Mouse (Mus musculus): ENCODE data around the gene Sdk2. TPM values are rescaled to one million over a fixed set of nuclear protein-coding genes. Genes with fewer than 3 reads are reported as not detected.

Gene Sdk2
- polyA plus RNA-seq, 2 experiments from 2014 or later: 0.13 TPM; not detected in 1

DNA sequence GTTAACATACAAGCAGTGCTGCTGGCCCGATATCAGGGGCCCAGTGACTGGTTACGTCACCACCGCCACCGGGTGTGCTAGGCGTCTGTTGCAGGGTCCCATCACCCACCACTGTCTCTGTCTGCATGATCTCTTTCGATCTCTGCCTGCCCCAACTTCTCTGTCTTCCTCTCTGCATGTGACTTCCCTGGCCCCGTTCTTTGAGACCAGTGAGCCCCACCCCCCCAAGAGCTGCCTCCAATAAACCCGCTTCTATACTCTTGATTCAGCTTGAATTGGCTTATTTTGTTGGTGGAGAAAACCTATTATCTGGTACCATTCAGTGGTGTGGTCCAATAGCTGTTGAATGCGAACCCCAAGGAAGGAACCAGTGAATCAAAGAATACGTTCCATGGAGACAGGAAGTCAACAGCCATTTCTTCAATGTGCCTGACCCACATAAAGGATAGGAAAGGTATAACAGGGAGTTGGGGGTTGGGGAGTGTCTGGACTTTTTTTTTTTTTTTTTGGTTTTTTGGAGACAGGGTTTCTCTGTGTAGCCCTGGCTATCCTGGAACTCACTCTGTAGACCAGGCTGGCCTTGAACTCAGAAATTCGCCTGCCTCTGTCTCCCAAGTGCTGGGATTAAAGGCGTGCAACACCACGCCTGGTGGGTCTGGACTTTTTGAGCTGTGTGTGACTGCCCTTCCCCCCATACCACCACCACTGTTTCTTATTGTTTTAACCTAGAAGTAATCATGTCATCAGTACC lies 279.2 kb downstream of the Sdk2 start:
- peak; percentile 63 for ATAC-seq

GRCm38 (mm10) chr11:113787009-113787408 lies 279.8 kb downstream of the Sdk2 start:
- peak; percentile 17 for ATAC-seq

DNA sequence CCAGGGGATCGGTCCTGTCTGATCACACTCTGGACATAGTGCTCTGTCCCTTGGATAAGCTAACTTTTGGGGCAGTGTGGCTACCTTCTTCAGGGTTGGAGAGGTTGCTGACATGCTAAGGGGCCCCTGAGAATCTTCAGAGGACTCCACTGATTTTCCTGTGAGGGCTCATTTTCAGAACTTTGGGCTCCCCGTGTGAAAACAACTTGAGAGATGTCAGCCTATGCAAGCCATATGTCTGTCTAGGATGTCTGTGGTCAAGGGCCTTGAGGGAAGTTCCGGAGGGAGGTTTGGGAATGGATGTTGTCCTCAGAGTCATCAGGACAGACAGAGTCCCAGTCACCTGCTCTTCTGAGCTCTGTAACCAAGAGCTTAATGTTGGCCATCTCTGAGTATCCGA lies 280.5 kb downstream of the Sdk2 start:
- no peak for ATAC-seq

- ATAC-seq: no peak
These were observed 281.3 kb downstream of the Sdk2 start for GRCm38 (mm10) chr11:113785406-113786171.

DNA sequence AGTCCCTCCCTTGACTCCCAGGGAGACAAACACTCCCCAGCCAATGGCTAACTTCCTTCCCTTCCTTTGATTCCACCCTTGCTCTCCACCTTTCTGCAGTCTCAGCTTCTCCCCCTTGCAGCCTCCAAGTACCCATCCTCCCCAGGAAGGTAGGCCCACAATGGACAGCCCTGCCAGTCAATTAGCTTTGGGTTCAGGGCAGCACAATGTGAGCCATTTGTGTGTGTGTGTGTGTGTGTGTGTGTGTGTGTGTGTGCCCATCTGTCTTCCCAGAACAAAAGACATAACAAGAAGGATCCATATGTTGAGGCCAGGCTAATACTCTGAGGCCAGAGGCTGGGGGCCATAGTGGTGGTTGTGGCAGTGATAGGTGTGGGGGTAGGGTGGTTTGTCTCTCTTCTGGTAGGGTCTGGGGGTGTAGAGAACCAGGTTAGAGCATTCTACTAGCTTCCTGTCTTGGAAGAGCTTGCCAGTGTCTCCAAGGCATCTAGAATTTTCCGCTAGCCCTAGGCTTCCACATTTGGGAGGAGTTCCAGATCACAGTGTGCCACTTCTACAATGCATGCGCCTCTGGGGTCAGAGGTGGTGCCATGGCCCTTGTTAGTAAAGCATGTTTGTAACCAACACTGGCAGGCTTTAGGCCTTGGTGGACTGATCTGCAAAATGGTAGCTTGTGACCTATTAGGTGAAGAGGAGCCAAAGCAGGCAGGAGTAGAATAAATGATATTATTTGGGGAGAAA lies 282.0 kb downstream of the Sdk2 start:
- ATAC-seq: no peak

- no peak for ATAC-seq
These were observed 284.4 kb downstream of the Sdk2 start for GRCm38 (mm10) chr11:113782496-113782895.

DNA sequence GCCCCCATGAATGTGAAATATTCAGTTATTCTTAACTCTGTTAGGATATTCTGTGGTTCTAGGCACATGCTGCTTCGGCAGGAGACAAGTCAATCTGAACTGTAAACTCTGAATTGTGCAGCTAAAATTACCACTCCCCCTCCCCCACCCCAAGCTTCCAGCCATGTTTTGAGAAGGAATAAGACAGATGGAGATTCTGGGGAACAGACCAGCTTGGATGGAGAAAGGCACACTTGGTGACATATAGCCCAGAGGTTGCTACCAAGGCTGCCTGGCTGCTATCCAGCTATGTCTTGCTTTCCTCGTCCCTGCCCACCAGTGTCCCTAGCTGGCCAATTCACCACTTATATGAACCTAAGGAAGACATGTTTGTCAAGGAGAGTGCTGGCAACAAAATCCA lies 284.8 kb downstream of the Sdk2 start:
- ATAC-seq: no peak

DNA sequence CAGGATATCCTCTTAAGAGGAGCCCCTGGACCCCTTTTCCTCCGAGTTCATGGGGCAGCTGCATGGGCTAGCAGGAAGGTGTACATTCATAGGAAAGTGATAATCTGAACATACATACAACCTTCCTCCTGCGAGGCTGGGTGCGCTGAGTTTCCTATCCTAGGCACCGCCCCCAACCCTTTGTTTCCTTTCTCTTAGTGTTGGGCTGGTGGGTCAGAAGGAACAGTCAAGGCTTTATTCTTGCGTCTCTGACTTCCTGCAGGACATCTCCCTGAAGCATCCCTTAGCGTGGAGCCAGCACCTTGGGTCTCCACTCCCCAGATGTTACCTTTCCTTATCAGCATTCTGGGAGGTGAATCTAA lies 287.2 kb downstream of the Sdk2 start:
- no peak for ATAC-seq

DNA sequence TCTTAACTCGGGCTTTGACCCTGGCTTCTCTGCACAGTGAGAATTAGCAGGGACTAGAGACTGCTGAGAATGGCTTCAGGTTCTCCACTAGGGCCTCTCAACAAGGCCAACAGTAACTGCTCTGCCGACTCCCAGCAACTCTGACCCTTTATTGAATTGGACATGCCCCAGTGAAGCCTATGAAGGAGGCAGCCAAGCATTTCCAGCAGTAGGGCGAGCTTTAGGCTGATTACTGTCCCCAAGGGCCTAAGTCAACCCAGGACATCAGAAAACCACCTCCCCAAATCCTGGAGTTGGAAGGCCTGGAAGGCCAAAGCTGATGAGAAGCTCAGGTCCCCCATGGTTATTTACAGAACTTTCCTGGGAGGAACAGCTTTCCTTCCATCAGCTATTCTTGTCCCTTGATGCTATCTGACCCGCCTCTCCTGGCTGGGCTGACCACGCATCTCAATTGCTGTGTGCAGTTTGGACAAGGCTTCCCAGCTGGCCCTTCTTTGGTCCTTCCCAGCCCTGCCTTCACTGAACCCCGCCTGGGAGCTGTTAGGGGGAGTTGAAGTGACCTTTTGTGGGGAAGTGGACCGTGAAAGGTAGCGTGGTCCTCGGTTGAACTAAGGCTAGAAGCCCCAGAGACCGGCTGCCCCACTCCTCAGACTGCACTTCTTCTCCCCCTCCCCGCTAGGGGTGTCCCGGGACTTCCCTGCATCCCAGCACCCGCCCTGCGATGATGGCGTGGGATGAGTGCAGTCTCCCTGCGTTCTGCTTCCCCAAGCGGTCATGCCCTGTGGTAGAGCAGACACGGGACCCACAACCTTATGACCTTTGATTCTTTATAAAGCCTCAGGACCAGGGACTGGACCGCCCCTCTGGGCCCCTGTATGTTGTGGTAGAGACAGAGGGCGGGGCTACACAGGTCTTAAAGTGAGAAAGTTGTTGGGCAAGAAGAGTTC lies 287.8 kb downstream of the Sdk2 start:
- no peak for ATAC-seq

- no peak for ATAC-seq
These were observed 288.9 kb downstream of the Sdk2 start for GRCm38 (mm10) chr11:113777878-113778464.

- no peak for ATAC-seq
These were observed 289.9 kb downstream of the Sdk2 start for GRCm38 (mm10) chr11:113776851-113777511.

- ATAC-seq: no peak
These were observed 292.1 kb downstream of the Sdk2 start for GRCm38 (mm10) chr11:113774773-113775172.

- ATAC-seq: no peak
These were observed 293.7 kb downstream of the Sdk2 start for GRCm38 (mm10) chr11:113773191-113773590.

DNA sequence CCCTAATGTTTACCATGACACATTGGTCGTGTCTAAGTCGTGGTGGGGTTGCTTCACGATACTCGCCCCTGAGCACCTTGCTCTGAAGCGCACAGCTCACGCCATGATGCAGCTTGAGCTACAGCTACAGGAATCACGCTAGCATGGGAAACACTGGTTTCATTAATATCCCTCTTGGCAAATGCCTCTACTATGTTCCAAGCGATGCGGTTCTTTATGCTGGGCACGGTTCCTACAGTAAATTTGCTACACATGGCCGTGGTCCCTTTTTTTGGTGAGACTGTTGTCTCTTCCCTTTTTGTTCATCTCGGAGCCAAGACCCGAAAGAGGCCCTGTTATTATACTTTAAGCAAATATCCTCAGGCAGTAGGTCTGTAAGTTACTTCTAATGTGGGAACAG lies 295.7 kb downstream of the Sdk2 start:
- ATAC-seq: no peak

DNA sequence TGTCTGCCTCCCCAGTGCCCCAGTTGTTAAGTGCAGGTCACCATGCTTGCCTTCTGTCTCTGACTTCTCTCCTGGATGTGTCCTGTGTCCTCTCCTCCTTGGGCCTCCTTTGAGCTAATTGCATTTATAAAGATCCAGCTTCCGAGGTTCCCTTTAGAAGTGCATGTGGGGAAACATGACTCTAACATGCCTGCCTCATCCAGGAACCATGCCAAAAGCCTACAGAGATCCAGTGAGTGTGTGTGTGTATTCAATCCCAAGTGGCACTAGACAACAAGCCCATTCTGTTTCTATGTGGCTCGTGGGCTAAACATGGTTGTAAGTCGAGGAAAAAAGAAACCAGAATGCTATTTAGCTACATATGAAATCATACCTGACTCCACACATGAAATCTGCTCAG lies 298.5 kb downstream of the Sdk2 start:
- ATAC-seq: no peak

GRCm38 (mm10) chr11:113767285-113767684 lies 299.6 kb downstream of the Sdk2 start:
- ATAC-seq: no peak

DNA sequence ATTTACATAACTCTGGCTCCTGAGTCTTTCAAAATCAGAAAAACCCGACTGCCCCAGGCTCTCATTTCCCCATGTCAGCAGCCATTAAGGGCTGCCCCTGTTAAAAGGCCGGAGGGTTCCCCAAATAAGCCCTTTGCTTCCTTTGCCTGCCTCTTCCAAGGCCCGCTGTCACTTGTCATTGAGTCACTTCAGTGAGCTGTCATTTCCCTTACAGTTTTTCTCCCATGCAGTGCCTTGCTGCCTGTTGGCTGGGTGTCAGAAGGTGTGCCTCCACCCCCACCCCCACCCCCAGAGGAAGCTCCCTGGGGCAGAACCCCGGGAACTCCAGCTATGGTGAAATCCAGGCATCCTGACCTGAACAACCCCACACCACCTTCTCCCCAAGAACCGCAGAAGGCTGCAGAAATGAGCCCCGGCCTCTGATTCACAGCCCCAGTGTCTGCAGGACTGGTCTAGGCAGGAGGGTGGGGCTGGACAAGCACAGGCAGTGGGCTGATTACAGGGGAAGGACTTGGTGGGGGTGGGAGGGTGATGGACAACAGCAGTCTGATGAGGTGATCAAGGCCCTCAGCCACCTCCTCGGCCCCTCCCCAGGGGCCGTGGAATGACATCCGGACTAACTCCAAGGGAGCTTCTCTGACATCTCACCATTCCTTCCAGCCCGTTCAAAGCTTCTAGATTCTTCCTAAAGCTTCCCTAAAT lies 300.4 kb downstream of the Sdk2 start:
- ATAC-seq: no peak

DNA sequence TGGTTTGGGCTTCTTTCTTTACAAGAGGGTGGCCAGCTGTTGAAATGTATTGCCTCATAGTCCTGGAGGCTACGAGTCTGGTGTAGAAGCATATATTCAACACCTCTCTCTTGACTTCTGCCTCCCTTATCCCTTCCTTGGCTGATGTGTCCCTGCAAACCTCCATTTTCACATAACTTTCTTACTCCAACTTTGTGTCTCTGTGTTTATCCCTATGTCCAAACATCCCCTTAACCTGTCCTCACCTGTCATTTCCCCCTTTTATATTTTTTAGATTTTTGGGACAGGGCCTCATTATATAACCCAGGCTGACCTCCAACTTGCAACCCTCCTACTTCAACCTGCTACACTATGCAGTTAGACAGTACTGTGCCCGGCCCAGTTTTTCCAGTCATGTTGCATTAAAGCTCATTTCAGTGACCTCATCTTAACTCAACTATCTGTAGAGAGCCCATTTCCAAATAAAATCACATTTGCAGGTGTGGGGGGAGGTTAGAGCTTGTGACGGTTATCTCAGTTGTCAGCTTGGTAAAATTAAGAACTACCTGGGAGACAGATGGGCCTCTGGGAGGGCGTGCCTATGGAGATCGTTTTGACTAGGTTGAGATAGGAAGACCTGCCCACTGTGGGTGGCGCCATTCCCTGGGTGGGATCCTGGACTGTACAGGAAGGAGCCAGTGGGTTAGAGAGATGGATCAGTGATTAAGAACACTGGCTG lies 302.6 kb downstream of the Sdk2 start:
- no peak for ATAC-seq

DNA sequence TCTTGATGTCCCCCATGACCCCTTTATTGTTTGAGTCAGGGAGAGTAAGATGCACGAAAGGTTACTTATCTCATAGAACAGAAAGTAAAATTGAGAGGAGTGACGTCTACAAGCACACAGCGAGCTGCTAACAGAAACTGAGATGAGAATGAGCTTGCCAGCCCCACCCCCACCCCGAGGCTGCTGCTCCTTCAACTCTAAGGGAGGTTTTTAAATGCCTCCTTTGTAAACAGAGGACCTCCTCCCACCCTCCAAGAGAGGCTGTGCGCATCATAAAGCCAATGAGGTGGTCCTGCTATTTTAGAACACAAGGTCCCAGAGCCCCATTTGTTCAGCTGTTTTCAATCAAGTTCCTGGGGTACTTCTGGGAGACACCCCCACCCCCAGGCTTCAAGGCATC lies 303.4 kb downstream of the Sdk2 start:
- peak; percentile 96 for ATAC-seq

Measured in CD4-positive, CD25-positive, alpha-beta regulatory T cell, adult 4 months (primary cell).